Mouse (Mus musculus): ENCODE data around the gene Olfr548-ps1.

Gene Olfr548-ps1

GRCm38 (mm10) chr7:102564999-102565997 lies 24.6 kb downstream of the Olfr548-ps1 start, which contains the start of gene Trim21:
Gene Trim21 (minus strand): TSS chr7:102565486.
- in situ Hi-C loops (cut with MboI; ENCODE audit: low pct_unique_long_range_greater_than_20kb in 1 of 2, low sequenced_read_pairs in 2 of 2, unreplicated experiment in 1 of 2) = no loop called here

GRCm38 (mm10) chr7:102566219-102566618 lies 25.5 kb downstream of the Olfr548-ps1 start:
- in situ Hi-C loops (cut with MboI; ENCODE audit: low pct_unique_long_range_greater_than_20kb in 1 of 2, low sequenced_read_pairs in 2 of 2, unreplicated experiment in 1 of 2) = no loop called here

GRCm38 (mm10) chr7:102571142-102571541 lies 30.4 kb downstream of the Olfr548-ps1 start, which contains the start of gene Olfr550:
Gene Olfr550 (plus strand): TSS chr7:102571442.
- in situ Hi-C loops (cut with MboI; ENCODE audit: low pct_unique_long_range_greater_than_20kb in 1 of 2, low sequenced_read_pairs in 2 of 2, unreplicated experiment in 1 of 2) = no loop called here

DNA sequence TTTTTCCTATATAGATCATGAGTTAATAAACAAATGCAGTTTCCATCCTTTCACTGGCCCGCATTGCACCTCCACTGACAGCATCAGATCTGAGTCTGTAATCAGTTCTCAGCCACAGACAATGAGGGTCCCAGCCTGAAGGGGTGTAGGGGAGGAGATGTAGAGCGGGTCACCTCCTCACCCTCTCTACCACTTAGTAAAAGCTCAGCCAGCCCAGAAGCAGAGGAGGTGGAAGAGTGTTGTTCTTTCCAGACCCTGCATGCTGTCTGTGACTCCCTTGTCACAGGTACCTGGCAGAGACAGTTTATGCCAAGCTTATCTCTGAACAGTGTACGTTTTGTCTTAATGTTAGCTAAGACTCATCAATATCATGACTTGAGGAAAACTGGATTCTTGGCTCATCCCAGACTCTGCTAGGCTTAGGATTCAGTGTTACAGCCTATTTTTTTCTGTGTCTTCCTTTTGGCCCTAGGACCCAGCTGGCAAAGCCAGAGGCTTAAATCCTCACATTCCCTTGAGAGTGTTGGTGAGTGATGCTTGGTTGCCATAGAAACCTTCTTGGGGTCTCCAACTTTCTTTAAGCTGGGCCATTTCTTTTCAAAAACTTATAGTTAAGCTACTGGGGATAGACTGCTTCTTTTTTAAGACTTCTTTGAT lies 32.6 kb downstream of the Olfr548-ps1 start:
- in situ Hi-C loops (cut with MboI; ENCODE audit: low pct_unique_long_range_greater_than_20kb in 1 of 2, low sequenced_read_pairs in 2 of 2, unreplicated experiment in 1 of 2) = no loop called here

DNA sequence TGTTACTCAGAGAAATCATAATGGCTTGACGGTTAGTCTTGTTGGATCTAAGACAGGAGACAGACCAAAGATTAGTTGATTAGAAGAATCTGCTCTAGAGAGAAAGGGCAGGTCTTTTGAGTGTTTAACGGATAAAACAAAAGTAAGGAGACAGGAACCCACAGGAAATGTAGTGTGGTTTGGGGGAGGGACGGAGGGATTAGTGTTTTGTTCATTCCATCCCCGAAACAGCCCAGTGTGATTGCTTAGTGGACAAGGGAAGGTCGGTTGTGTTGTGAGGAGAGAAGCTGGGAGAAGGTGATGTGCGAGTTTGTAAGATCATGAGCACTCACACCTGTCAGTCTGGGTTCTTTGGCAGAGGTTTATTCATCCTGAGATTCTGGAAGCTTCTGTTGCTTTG lies 35.3 kb downstream of the Olfr548-ps1 start:
- in situ Hi-C loops (cut with MboI; ENCODE audit: low pct_unique_long_range_greater_than_20kb in 1 of 2, low sequenced_read_pairs in 2 of 2, unreplicated experiment in 1 of 2) = no loop called here

DNA sequence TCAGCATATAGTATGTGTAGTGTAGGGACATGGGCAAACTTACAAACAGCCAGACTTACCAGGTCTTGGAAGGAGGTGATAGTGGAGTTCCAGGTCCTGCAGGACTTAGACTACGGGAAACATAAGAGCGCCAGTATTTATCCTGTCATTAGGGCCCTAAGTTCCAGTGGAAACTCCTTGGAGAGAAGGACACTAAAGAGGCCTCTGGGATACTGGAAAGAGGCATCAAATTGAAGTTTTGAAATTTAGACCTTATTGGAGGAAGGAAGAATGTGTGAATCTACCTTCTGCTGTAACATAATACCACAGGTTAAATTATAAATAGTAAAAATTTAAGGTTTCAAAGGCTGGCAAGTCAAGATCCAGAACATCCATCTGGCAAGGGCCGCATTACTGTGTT lies 51.1 kb downstream of the Olfr548-ps1 start, which contains the start of gene Olfr551:
Olfr551 (minus strand) TSS at position 101 of the 400 bp plus-strand sequence.
- in situ Hi-C loops (cut with MboI; ENCODE audit: low pct_unique_long_range_greater_than_20kb in 1 of 2, low sequenced_read_pairs in 2 of 2, unreplicated experiment in 1 of 2) = no loop called here
